Mouse (Mus musculus) megakaryocyte, embryonic 14.5 days (primary cell): ENCODE data around the gene Gm7168.

Experiments used
- FLI1 ChIP-seq: IDR thresholded peaks from 2 replicates; pipeline ENCODE4 v1.6.1; 2012; ENCODE audit warnings: low read length, inconsistent platforms, mixed read lengths
- GATA1 ChIP-seq: IDR thresholded peaks from 3 replicates; pipeline ENCODE4 v1.6.1; 2012; ENCODE audit warnings: mixed read lengths, low read length, inconsistent platforms, borderline replicate concordance

GRCm38 (mm10) chr17:13924588-13924987 is 23.6 kb upstream of the Gm7168 start:
- TF ChIP-seq FLI1 (no peak), GATA1 (no peak)
